Mouse (Mus musculus) heart, postnatal 14 days (tissue): ENCODE results near the gene Cyp4b1. TPM values are rescaled to one million over a fixed set of nuclear protein-coding genes. Genes with fewer than 3 reads are reported as not detected.
"Not testable (repeated sequence)": the region's sequence is repeated elsewhere in the genome, so short reads cannot be mapped to it uniquely, and the experiment has no call there.

ENCODE experiments used
- DNase-seq, 2 experiments: peaks; one replicate each; pipeline ENCODE4 v3.0.0; 2021 to 2022
- intact Hi-C: fragments of 180-260 bp; cut with DNase I; formaldehyde crosslinking; loops from one replicate; pipeline ENCODE4 v1.15.1; 2025
- long read RNA-seq, 2 experiments: library from polyadenylated mRNA; stranded (forward); transcript quantifications; one replicate each; pipeline ENCODE4 v2.0.0; 2021
- total RNA-seq, 2 experiments: library from RNA; stranded (reverse); gene quantifications; 2 replicates each; pipeline ENCODE4 v1.2.3; 2021

The Cyp4b1 gene
- 10 to 100 TPM; 22.7 to 29.9 TPM for total RNA-seq
- long read RNA-seq, experiment 1, transcript Cyp4b1-201 (12 exons, 1,892 nt), result major isoform, 56 of 59 reads
- long read RNA-seq, experiment 1, partial matches to known transcripts, result 1 of 59 reads
- long read RNA-seq, experiment 1, other reads (novel, unspliced or antisense), result 2 of 59 reads
- long read RNA-seq, experiment 2, transcript Cyp4b1-201 (12 exons, 1,892 nt), result major isoform, 38 of 43 reads
- long read RNA-seq, experiment 2, partial matches to known transcripts, result 0 of 43 reads
- long read RNA-seq, experiment 2, other reads (novel, unspliced or antisense), result 5 of 43 reads

DNA sequence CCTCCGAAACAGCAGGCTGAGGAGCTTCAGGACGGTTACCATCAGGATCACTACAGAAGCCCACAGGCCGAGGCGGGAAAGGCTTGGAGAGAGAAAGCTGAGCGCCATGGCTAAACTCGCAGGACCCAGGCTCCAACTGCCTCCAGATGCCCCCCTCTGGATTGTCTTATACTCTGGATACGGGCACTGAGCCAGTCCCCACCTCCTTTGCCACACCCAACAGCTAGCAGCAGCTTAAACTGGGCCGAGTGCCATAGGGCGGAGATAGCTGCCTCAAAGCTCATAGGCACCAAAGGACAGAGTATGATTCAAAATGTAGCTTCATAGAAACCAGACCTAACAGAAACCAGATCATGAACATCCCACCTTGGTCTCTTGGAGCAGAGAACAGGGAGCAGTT is at the start of gene Cyp4b1:
Gene Cyp4b1 (minus strand): TSS at position 144 of the 400 bp plus-strand sequence.
- DNase-seq, result peak; percentile 77 to 82
- intact Hi-C loops, result loop anchor here (5.0 kb wide), 1 partner anchor 60 kb away; no protein-coding TSS in a partner anchor

DNA sequence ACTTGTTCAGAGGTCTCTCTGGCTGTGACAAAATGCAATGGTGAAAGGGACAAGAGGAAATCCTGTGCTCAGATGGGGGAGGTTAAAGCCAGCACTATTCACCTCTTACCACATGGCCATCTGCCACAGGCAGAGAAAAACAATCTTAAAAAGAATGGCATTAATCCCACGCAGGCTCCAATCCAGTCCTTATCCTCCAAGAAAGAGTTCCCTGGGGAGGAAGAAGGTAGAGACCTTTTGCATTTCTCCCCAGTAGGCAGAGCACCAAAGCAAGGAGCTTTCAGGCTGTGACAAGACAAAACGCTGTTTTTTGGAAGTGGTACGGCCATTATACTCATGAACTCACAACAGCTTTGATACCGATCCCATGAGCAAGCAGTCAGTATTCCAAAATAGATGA is 38.8 kb upstream of the Cyp4b1 start:
- DNase-seq, result no peak
- intact Hi-C loops, result no loop called here

DNA sequence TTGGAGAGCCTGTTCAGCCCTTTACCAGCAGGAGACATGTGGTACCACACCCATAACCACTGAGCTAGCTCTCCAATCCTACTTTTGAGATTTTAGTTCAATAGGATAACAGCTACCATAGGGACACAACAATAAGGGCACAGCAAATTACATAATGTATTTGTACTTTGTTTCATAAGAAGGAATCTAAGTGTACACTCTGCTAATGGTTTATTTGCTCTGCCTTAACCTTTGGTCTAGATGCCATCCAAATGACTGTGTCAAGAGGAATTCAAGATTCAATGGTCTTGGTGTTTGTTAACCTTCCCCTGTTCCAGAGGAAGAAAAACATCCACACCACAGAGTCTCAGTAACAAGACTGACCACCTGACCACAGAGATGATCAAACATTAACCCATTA is 11.7 kb upstream of the Cyp4b1 start:
- no peak for DNase-seq
- intact Hi-C loops, result no loop called here

DNA sequence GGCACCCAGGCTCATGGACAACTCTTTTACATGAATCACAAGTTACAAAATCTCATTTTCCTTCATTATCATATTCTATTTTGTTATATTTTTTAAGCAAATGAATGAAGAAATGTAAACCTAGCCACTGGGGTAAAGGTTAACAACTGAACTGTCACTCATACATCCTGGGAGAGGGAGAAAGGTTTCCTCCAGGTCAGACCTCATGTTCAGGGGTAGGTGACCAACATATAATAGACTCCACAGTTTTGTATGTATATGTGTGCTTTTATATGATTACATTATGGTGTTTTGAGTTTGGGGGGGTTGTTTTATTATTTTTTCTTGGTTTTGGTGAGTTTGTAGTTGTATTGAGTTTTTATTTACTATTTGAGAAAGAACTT is 10.3 kb upstream of the Cyp4b1 start:
- no peak for DNase-seq
- intact Hi-C loops, result loop anchor here (2.0 kb wide), 1 partner anchor 51 kb away; no protein-coding TSS in a partner anchor

DNA sequence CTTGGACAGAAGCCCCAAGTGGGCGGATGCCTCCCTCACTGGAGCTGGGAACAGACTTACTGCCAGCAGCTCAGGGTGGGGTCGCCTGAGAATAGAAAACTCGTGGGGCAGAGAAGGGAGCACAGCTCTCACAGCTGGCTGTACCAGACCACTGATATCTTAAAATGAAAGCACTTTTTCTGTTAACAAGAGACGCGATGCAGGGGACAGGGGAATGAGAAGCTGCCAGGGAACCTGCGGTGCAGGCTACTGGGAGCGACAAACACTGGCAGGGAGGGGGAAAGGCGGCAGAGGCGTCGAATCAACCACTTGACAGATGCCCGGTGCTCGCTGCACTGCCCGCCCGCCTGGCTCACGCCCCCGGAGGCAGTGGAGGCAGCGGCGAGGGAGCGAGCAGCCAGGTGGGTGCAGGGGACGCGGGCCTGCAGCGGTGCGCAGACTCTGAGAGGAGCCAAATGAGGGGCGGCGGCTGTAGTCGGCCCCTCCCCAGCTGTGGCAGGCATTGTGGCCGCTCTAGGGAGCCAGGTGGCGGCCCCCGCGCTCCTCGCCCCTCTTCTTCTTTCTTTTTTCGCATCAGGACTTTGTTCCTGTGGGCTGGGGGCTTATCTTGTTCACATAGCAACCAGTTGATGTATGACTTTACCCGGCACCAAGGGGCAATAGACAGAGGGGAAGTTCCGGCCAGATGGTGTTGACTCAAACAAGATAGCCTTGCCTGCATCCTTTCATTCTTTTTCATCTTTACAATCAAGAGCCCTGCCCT is 9.8 kb upstream of the Cyp4b1 start:
- intact Hi-C loops, result loop anchor here (2.0 kb wide), 1 partner anchor 52 kb away; no protein-coding TSS in a partner anchor

DNA sequence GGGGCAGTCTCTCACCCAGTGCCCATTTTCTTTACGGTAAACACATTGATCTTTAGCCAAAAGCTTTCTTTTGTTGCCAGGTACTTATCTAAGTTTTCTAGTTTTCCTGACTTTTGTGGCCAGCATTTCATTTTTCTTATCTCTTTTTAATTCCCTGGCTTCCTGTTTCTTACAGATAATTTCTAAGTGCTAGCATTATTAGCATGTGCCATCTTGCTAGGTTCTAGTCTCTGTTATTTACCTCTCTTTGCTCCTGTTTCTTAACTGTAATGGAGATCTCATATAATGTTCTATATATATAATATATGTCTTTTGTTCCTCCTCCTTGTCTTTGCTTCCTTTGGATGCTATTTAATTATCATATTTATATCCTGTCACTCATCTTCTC is 9.0 kb upstream of the Cyp4b1 start:
- DNase-seq, result not testable (repeated sequence)
- intact Hi-C loops, result loop anchor here (2.0 kb wide), 1 partner anchor 52 kb away; no protein-coding TSS in a partner anchor

More for the DNA sequence above, 9.8 kb upstream of the Cyp4b1 start:
- peak; percentile 60 to 65 for DNase-seq

DNA sequence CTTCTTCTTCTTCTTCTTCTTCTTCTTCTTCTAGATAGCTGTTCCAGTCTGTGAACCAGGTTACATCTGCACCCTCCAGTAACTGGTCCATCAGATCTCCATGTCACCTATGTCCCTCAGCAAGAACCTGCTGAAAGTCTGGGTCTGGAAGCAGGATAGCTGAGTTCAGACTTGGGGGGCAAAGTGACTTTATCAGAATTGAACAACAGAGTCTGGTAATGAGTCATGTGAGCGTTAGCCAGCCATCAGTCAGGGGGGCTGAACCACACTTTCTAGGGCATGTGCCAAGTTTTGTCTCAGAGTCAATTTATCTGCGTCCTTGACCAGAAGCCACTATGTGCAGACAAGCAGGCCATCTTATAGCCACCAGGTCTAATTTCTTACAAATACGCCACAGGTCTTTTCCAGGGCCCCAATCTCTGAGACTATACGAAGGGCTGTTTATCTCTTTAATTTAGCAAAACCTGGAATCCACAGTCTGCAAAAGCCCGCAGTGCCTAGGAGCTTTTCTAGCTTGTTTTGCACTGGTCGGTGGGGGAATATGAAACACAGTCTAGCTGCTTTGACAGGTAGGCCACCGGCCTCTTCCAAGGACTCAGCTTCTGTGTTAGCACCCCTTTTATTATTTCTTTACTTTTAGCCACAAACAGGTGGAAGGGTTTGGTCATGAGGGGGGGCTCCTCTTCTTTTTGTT is 8.5 kb upstream of the Cyp4b1 start:
- intact Hi-C loops, result loop anchor here (2.0 kb wide), 1 partner anchor 53 kb away; no protein-coding TSS in a partner anchor
- DNase-seq, result not testable (repeated sequence)

DNA sequence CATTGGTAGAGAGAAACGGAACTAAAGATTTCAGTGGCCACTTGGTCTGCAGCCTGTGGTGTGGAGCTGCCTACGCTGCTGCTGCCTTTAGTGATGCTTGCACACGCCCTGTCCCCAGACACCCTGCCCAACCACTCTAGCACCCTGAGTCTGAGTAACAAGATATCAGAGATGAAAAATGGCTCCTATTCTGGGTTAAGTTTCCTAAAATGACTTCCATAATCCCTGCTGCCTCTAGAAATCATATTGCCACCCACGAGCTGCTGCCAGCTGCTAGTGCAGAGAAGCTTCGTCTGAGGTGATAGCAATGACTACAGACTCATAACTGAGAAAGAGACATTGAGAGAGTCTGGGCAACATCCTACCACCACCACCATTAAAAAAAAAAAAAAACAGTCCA is 3.3 kb upstream of the Cyp4b1 start:
- no peak for DNase-seq
- intact Hi-C loops, result no loop called here

DNA sequence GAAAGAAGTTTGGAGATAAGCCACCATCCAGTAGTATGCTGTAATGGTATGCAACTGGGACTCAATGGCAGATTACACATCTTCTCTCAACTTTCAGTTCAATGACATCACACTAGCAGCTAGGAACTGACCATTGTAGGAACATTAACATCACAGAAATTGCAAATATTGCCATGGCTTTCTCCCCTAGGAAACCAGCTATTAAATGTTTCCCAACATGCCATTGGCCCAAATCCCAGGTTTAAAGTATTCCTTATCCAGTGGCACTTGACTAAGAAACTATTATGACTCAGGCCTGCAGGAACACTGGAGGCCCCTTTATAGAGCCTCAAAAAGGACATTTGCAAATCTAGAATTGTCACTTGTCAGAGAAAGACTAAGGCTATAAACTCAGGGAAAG is 1.8 kb upstream of the Cyp4b1 start:
- intact Hi-C loops, result loop anchor here (5.0 kb wide), 1 partner anchor 58 kb away; no protein-coding TSS in a partner anchor

DNA sequence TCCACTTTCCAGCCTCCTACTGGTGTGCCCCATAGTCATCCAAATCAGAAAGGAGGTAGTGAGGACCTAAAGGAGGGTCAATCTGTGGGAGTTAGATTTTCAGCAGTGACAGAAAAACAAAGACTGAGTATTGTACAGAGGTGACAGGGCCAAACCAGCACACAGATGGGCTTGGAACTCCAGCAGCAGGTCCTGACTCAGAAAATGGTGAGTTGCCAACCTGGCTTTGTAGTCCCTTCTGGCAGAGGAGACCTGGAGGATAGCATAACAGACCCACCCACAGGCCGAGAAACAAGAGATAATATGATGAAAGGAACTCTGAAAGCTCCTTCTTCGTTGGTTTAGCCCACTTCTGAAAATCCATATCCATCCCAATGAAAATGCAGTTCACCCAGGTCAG is 1.2 kb upstream of the Cyp4b1 start:
- intact Hi-C loops, result loop anchor here (5.0 kb wide), 1 partner anchor 59 kb away; no protein-coding TSS in a partner anchor
- DNase-seq, result peak in 1 of 2 experiments; percentile 43

More for the DNA sequence above, 1.8 kb upstream of the Cyp4b1 start:
- DNase-seq, result no peak

DNA sequence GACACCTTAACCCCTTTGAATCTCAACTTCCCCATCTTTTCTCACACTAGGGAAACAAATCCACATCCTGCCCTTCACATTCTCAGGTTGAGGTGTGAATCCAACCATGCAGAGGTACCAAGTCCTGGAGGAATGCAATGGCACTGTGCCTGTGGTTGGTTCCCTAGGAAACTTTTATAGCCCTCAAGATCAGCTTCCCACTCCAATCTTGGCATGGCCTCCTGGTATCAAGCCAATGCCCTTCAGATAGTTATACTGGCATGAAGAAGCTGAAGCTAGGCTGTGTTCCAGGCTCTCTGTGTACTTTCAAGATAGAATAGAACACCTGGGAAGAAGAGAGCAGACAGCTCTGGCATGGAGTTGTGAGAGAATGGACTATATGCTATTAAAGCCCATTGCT is 2.2 kb downstream of the Cyp4b1 start:
- DNase-seq, result peak; percentile 53 to 71
- intact Hi-C loops, result loop anchor here (5.0 kb wide), 1 partner anchor 62 kb away; no protein-coding TSS in a partner anchor

DNA sequence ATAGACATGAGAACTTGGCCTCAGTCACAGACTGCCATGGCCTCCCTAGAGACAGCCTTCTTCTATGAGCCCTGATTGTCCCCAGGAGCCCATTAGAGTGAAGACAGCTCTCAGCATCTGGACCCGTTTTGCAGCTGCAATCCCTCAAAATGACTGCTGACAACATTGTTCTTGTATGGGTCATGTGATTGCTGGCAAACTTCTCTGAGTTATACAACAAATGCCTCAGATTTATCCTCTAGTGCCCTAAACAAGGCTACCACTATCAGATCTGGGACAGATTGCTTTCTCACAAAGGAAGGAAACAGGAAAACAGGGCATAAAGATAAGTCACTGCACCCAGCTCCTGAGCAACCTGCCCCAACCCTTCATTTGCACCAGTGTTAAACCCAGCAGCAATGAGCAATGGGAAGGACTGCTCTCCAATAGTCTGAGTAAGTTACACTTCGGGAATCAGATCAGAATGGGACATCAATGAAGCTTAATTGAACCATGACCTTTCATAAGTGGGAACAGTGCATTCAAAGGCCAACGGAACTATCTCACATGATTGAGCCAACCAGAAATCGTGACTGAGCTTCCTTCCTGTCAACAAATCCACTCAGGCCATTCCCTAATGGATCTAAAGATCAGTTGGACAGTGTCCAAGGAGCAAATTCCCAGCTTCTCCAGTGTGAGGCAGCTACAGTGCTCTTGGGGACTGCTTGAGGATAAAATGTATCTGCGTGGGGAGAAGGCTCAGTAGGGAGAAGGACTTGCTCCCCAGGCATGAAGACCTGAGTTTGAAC is 4.4 kb downstream of the Cyp4b1 start:
- intact Hi-C loops, result no loop called here
- peak; percentile 28 to 48 for DNase-seq

DNA sequence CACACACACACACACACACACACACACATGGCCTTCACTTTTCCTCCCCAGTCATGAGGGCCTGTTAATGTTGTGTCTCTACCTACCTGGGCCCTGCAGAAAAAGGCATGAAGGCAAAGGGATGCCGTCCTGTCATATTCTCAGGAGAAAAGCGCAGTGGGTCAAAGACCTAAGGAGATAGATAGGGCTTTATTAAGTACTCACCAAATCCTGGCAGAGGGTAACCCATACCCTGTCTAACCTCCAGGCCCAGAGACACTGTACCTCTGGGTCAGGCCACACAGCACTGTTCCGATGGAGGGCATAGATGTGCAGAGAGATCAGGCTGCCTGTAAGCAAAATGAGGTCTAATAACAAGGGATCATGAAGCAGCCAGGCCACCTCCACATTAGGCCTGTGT is 22.0 kb downstream of the Cyp4b1 start:
- intact Hi-C loops, result not testable (repeated sequence)

DNA sequence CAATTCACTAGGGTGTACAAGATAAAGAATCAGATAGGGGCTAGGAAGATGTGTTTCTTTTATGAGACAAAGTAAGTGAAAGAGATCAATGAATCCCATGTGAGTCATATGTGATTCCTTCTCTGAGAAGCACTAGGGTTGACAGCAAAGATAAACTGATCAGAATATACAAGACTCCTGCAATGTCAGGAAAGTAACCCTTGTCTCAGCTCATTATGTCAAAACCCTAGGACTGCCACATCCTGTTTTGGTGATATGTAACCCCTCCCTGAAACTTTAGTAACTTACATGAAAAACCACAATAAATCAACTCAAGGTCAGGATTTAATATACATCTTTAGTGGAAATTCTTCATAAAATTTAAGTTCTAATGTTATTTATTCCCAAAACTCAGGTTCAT is 33.5 kb downstream of the Cyp4b1 start:
- DNase-seq, result no peak
- intact Hi-C loops, result no loop called here

More for the DNA sequence above, 22.0 kb downstream of the Cyp4b1 start:
- DNase-seq, result not testable (repeated sequence)

DNA sequence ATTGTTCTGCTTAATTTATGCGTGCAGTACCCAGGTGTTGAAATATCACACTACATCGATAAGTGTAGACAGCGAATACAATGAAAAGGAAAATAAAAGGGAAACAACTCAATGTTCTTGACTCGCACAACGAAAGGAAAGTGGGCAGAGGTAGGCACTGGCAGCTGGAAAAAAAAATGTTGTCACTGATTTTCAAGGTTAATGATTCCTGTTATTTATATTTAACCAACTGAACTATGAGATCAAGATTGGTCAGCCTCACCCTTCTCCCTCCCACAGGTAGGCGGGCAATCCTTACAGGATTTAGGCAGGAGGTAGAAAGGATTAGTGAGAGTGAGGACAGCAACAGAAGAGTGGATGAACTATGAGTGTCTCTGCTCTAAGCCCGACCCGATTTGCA is 46.9 kb downstream of the Cyp4b1 start, which contains the start of gene Cyp4a32:
Gene Cyp4a32 (plus strand): TSS at position 359 of the 400 bp plus-strand sequence.
- intact Hi-C loops, DNase-seq: not testable (repeated sequence)

DNA sequence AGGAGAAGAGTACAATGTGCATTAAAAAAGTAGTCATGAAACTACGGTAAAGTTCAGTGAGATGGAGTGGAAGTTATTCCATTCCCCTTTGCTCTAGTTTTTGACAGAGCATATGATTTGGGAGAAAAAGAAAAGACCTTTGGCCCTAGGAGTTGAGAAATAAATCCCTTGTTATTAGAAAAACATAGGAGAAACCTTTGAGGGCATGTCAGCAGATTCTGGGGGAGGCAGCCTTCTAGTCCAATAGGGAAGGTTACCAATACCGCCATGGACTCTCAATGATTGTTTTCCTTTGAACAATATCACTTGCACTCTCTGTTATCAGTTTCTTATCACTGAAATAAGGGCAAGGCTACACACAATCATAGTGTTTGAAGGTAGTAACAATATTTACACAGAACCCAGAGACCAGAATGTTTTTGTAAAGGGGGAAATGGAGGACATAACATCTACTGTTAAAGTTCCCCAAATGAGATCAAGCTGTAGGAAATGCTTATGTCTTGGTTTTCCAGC is 50.6 kb downstream of the Cyp4b1 start:
- DNase-seq, result no peak
- intact Hi-C loops, result no loop called here

DNA sequence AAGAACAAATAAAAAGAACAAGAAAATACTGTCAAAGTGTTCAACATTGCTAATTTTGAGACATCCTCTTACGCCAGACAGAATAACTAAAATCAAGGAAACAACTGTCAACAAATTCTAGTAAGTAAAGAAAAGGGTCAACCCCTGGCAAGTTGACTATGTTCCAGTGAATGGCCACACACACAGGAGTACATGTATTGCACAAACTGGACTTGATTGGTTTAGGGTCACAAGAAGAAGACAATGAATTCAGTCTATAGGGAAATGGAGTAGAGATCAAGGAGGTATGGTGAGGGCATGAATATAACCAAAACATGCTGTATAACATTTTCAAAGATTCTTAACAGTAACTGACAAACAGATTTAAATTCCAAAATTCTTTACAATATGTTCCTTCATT is 51.2 kb downstream of the Cyp4b1 start:
- intact Hi-C loops, result no loop called here
- DNase-seq, result no peak

DNA sequence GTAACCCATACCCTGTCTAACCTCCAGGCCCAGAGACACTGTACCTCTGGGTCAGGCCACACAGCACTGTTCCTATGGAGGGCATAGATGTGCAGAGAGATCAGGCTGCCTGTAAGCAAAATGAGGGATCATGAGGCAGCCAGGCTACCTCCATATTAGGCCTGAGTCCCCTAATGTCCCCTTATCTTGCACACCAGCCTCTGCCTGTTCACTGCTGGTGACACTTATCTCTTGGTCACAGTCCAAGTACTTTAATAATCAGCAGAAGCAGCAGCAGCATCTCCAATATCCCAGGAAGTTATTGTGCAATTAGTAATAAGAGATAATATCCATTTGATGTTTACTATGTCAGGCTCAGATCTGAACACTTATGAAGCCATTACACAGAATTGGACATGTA is 64.5 kb downstream of the Cyp4b1 start:
- intact Hi-C loops, result no loop called here
- no peak for DNase-seq

DNA sequence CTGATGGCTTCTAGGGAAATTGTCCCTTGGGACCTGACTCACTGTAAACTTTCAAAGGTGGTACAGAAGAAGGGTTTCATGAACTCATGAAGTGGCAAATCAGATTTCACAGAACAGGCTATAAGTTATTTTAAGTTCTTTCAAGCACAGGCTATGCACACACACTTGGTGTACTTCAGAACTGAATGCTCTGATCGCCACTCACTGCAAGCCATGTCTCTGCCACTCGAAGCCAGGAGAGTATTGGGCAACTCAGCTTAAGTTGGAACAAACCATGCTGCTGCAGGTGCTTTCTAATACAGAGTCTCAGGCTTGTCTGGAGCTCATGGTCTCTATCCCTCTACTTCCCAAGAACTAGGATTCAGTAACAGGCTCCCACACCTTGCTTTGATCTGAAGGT is 71.7 kb downstream of the Cyp4b1 start:
- intact Hi-C loops, result no loop called here
- DNase-seq, result no peak

DNA sequence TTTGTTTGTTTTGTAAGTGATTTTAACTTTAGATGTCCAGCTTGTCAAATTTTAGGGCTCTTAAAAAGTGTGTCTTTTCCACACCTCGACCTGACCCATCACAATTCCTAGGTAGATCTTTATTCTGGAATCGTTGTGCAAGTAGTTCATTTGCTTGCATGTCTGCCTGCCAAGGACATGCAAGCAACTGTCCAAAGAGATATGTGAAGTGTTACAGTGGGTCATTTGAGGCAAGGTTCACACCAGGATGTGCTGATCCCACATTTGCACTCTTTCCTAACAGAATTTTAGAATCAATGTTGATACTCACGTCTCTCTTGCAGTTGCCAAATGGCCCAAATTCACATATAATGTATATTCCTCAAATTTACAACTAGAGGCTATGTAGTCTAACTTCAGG is 72.3 kb downstream of the Cyp4b1 start:
- intact Hi-C loops, result no loop called here
- no peak for DNase-seq
